Mouse (Mus musculus): ENCODE data around the gene Rbl1. TPM values are rescaled to one million over a fixed set of nuclear protein-coding genes. Genes with fewer than 3 reads are reported as not detected.
"Not testable (repeated sequence)": the region's sequence is repeated elsewhere in the genome, so short reads cannot be mapped to it uniquely, and the experiment has no call there.

Rbl1 gene
- polyA plus RNA-seq, 1 experiment from 2014 or later, result 29.7 TPM

- not testable (repeated sequence) for H3K4me3 ChIP-seq (ENCODE audit: low read length); H3K9me3 ChIP-seq (ENCODE audit: control insufficient read depth, low read length); H3K27me3 ChIP-seq (ENCODE audit: control insufficient read depth, insufficient read depth, low read length); H3K27ac ChIP-seq (ENCODE audit: low read depth, low read length); H3K9ac ChIP-seq (ENCODE audit: low read depth, low read length); H3K4me1 ChIP-seq (ENCODE audit: control insufficient read depth, insufficient read depth, low read length); H3K4me2 ChIP-seq (replicated peaks; ENCODE audit: low read depth, low read length); ATAC-seq (ENCODE audit: low FRiP score, low TSS enrichment)
- peaks cover 63% of the 10 kb centered on the region for H3K36me3 ChIP-seq (ENCODE audit: control insufficient read depth, insufficient read depth, low read length)
Observed at GRCm38 (mm10) chr2:157165312-157166224, 38.8 kb downstream of the Rbl1 start.

GRCm38 (mm10) chr2:157164101-157164500 lies 40.2 kb downstream of the Rbl1 start:
- no peak overlapping the region for H3K9ac ChIP-seq (ENCODE audit: low read depth, low read length)
- ATAC-seq (ENCODE audit: low FRiP score, low TSS enrichment), result no peak
- H3K36me3 ChIP-seq (ENCODE audit: control insufficient read depth, insufficient read depth, low read length), result peaks cover 64% of the 10 kb centered on the region
- no peaks in the 10 kb centered on the region for H3K4me1 ChIP-seq (ENCODE audit: control insufficient read depth, insufficient read depth, low read length)
- no peaks in the 10 kb centered on the region for H3K9me3 ChIP-seq (ENCODE audit: control insufficient read depth, low read length)
- no peak overlapping the region for H3K4me3 ChIP-seq (ENCODE audit: low read length)
- H3K4me2 ChIP-seq (replicated peaks; ENCODE audit: low read depth, low read length), result no peak overlapping the region
- WGBS, result 95% methylated on average over 2 of the region's 2 CpGs
- H3K27me3 ChIP-seq (ENCODE audit: control insufficient read depth, insufficient read depth, low read length), result no peaks in the 10 kb centered on the region
- H3K27ac ChIP-seq (ENCODE audit: low read depth, low read length), result no peak overlapping the region

- H3K4me3 ChIP-seq (ENCODE audit: low read length), result no peak overlapping the region
- no peaks in the 10 kb centered on the region for H3K4me1 ChIP-seq (ENCODE audit: control insufficient read depth, insufficient read depth, low read length)
- H3K9me3 ChIP-seq (ENCODE audit: control insufficient read depth, low read length), result no peaks in the 10 kb centered on the region
- no peak overlapping the region for H3K4me2 ChIP-seq (replicated peaks; ENCODE audit: low read depth, low read length)
- WGBS, result 90% methylated on average over 1 of the region's 1 CpGs
- peaks cover 61% of the 10 kb centered on the region for H3K36me3 ChIP-seq (ENCODE audit: control insufficient read depth, insufficient read depth, low read length)
- ATAC-seq (ENCODE audit: low FRiP score, low TSS enrichment), result no peak
- H3K27ac ChIP-seq (ENCODE audit: low read depth, low read length), result no peak overlapping the region
- H3K9ac ChIP-seq (ENCODE audit: low read depth, low read length), result no peak overlapping the region
- no peaks in the 10 kb centered on the region for H3K27me3 ChIP-seq (ENCODE audit: control insufficient read depth, insufficient read depth, low read length)
Observed at GRCm38 (mm10) chr2:157156079-157156478, 48.3 kb downstream of the Rbl1 start.

- H3K27me3 ChIP-seq (ENCODE audit: control insufficient read depth, insufficient read depth, low read length), result no peaks in the 10 kb centered on the region
- H3K4me1 ChIP-seq (ENCODE audit: control insufficient read depth, insufficient read depth, low read length), result no peaks in the 10 kb centered on the region
- no peaks in the 10 kb centered on the region for H3K9me3 ChIP-seq (ENCODE audit: control insufficient read depth, low read length)
- peaks cover 64% of the 10 kb centered on the region for H3K36me3 ChIP-seq (ENCODE audit: control insufficient read depth, insufficient read depth, low read length)
- ATAC-seq (ENCODE audit: low FRiP score, low TSS enrichment), result no peak
- no peak overlapping the region for H3K9ac ChIP-seq (ENCODE audit: low read depth, low read length)
- H3K4me2 ChIP-seq (replicated peaks; ENCODE audit: low read depth, low read length), result no peak overlapping the region
- H3K27ac ChIP-seq (ENCODE audit: low read depth, low read length), result no peak overlapping the region
- 87% methylated on average over 2 of the region's 2 CpGs for WGBS
- no peak overlapping the region for H3K4me3 ChIP-seq (ENCODE audit: low read length)
Observed at GRCm38 (mm10) chr2:157153235-157153634, 51.1 kb downstream of the Rbl1 start.

- H3K4me3 ChIP-seq (ENCODE audit: low read length), result no peak overlapping the region
Observed at GRCm38 (mm10) chr2:157148417-157148816, 55.9 kb downstream of the Rbl1 start.

GRCm38 (mm10) chr2:157147397-157148020 lies 56.8 kb downstream of the Rbl1 start:
- no peak overlapping the region for H3K4me2 ChIP-seq (replicated peaks; ENCODE audit: low read depth, low read length)
- 80% methylated on average over 9 of the region's 9 CpGs for WGBS
- H3K9ac ChIP-seq (ENCODE audit: low read depth, low read length), result no peak overlapping the region
- H3K27ac ChIP-seq (ENCODE audit: low read depth, low read length), result no peak overlapping the region
- no peak for ATAC-seq (ENCODE audit: low FRiP score, low TSS enrichment)
- H3K36me3 ChIP-seq (ENCODE audit: control insufficient read depth, insufficient read depth, low read length), result peaks cover 58% of the 10 kb centered on the region
- H3K9me3 ChIP-seq (ENCODE audit: control insufficient read depth, low read length), result no peaks in the 10 kb centered on the region
- no peaks in the 10 kb centered on the region for H3K27me3 ChIP-seq (ENCODE audit: control insufficient read depth, insufficient read depth, low read length)
- no peak overlapping the region for H3K4me3 ChIP-seq (ENCODE audit: low read length)
- no peaks in the 10 kb centered on the region for H3K4me1 ChIP-seq (ENCODE audit: control insufficient read depth, insufficient read depth, low read length)

More at GRCm38 (mm10) chr2:157148417-157148816, 55.9 kb downstream of the Rbl1 start:
- no peak overlapping the region for H3K4me2 ChIP-seq (replicated peaks; ENCODE audit: low read depth, low read length)
- H3K9ac ChIP-seq (ENCODE audit: low read depth, low read length), result no peak overlapping the region
- H3K27ac ChIP-seq (ENCODE audit: low read depth, low read length), result no peak overlapping the region
- no peaks in the 10 kb centered on the region for H3K27me3 ChIP-seq (ENCODE audit: control insufficient read depth, insufficient read depth, low read length)
- peaks cover 65% of the 10 kb centered on the region for H3K36me3 ChIP-seq (ENCODE audit: control insufficient read depth, insufficient read depth, low read length)
- 92% methylated on average over 5 of the region's 5 CpGs for WGBS
- H3K4me1 ChIP-seq (ENCODE audit: control insufficient read depth, insufficient read depth, low read length), result no peaks in the 10 kb centered on the region
- no peak for ATAC-seq (ENCODE audit: low FRiP score, low TSS enrichment)
- no peaks in the 10 kb centered on the region for H3K9me3 ChIP-seq (ENCODE audit: control insufficient read depth, low read length)

GRCm38 (mm10) chr2:157145173-157145572 lies 59.2 kb downstream of the Rbl1 start:
- Histone ChIP-seq H3K27ac (ENCODE audit: low read depth, low read length) (no peak overlapping the region), H3K4me2 (replicated peaks; ENCODE audit: low read depth, low read length) (no peak overlapping the region), H3K36me3 (ENCODE audit: control insufficient read depth, insufficient read depth, low read length) (peaks cover 35% of the 10 kb centered on the region), H3K4me3 (ENCODE audit: low read length) (no peak overlapping the region), H3K4me1 (ENCODE audit: control insufficient read depth, insufficient read depth, low read length) (no peaks in the 10 kb centered on the region), H3K9ac (ENCODE audit: low read depth, low read length) (no peak overlapping the region), H3K27me3 (ENCODE audit: control insufficient read depth, insufficient read depth, low read length) (no peaks in the 10 kb centered on the region), H3K9me3 (ENCODE audit: control insufficient read depth, low read length) (no peaks in the 10 kb centered on the region)
- 83% methylated on average over 1 of the region's 1 CpGs for WGBS
- no peak for ATAC-seq (ENCODE audit: low FRiP score, low TSS enrichment)

- Histone ChIP-seq H3K4me3 (ENCODE audit: low read length) (no peak overlapping the region), H3K27me3 (ENCODE audit: control insufficient read depth, insufficient read depth, low read length) (no peaks in the 10 kb centered on the region), H3K36me3 (ENCODE audit: control insufficient read depth, insufficient read depth, low read length) (peaks cover 24% of the 10 kb centered on the region), H3K9me3 (ENCODE audit: control insufficient read depth, low read length) (0 out of 2 replicates have a peak, but pooled peaks cover 3% of the 10 kb centered on the region), H3K4me2 (replicated peaks; ENCODE audit: low read depth, low read length) (no peak overlapping the region), H3K9ac (ENCODE audit: low read depth, low read length) (no peak overlapping the region), H3K27ac (ENCODE audit: low read depth, low read length) (no peak overlapping the region), H3K4me1 (ENCODE audit: control insufficient read depth, insufficient read depth, low read length) (no peaks in the 10 kb centered on the region)
- no peak for ATAC-seq (ENCODE audit: low FRiP score, low TSS enrichment)
- 72% methylated on average over 5 of the region's 5 CpGs for WGBS
Observed at GRCm38 (mm10) chr2:157144132-157144531, 60.2 kb downstream of the Rbl1 start.

GRCm38 (mm10) chr2:157141962-157142361 lies 62.4 kb downstream of the Rbl1 start:
- no peaks in the 10 kb centered on the region for H3K27me3 ChIP-seq (ENCODE audit: control insufficient read depth, insufficient read depth, low read length)
- H3K4me3 ChIP-seq (ENCODE audit: low read length), result no peak overlapping the region
- H3K4me1 ChIP-seq (ENCODE audit: control insufficient read depth, insufficient read depth, low read length), result no peaks in the 10 kb centered on the region
- ATAC-seq (ENCODE audit: low FRiP score, low TSS enrichment), result no peak
- H3K9me3 ChIP-seq (ENCODE audit: control insufficient read depth, low read length), result 0 out of 2 replicates have a peak, but pooled peaks cover 3% of the 10 kb centered on the region
- H3K36me3 ChIP-seq (ENCODE audit: control insufficient read depth, insufficient read depth, low read length), result peaks cover 10% of the 10 kb centered on the region; the same call in 1 of the 2 replicates
- H3K9ac ChIP-seq (ENCODE audit: low read depth, low read length), result no peak overlapping the region
- 88% methylated on average over 4 of the region's 4 CpGs for WGBS
- no peak overlapping the region for H3K4me2 ChIP-seq (replicated peaks; ENCODE audit: low read depth, low read length)
- no peak overlapping the region for H3K27ac ChIP-seq (ENCODE audit: low read depth, low read length)
